8 mouse cellular contexts compared by ENCODE assay signal in genomic region chr6:54811546-54812250, GRCm38 (mm10). TPM values are rescaled to one million over a fixed set of nuclear protein-coding genes. Genes with fewer than 3 reads are reported as not detected.
DNase-seq lines count a peak whose midpoint lies in the region; ATAC-seq and TF ChIP-seq lines count a peak whose summit lies in the region.
"Had no signal": no experiment of that assay in that cellular context is flagged by ENCODE, and none has a peak within 500 bp of the region (broad histone marks: within the 10 kb centered on the region; RNA-seq: fewer than 3 reads in every experiment).

No protein-coding gene starts in this region.

- no peak for TF ChIP-seq RAD21 in MEL (IDR thresholded peaks at IDR 0.05; ENCODE audit: low read depth, low read length)

- no peak overlapping the region for H3K27ac ChIP-seq in MEL (ENCODE audit: control insufficient read depth, low read depth, low read length)
- H3K27ac ChIP-seq: embryonic facial prominence, embryonic 12.5 days had no signal

- no peaks in the 10 kb centered on the region for H3K9me3 ChIP-seq in MEL (replicated peaks; ENCODE audit: insufficient read depth, low read length)
- H3K9me3 ChIP-seq: embryonic facial prominence, embryonic 12.5 days had no signal

- peak overlapping the region; percentile 21 for H3K9ac ChIP-seq in MEL (ENCODE audit: control insufficient read depth, low read depth, low read length, poor library complexity, severe bottlenecking)
- H3K9ac ChIP-seq: embryonic facial prominence, embryonic 12.5 days had no signal

- no peaks in the 10 kb centered on the region for H3K27me3 ChIP-seq in MEL (ENCODE audit: control insufficient read depth in 1 of 2, insufficient read depth in 2 of 2, low read length in 2 of 2)
- H3K27me3 ChIP-seq: embryonic facial prominence, embryonic 12.5 days had no signal

- intact Hi-C loops in heart, postnatal 10 days (cut with DNase I) = loop anchor here (5.0 to 10.0 kb wide), 2 partner anchors 101 to 217 kb away; partner anchors contain the start of genes Fkbp14 and Plekha8

- peaks cover 0 to 20% of the 10 kb centered on the region in 2 experiments; a peak in 2 of 4 replicates for H3K36me3 ChIP-seq in MEL (ENCODE audit: control insufficient read depth in 1 of 2, insufficient read depth in 2 of 2, low read length in 2 of 2)
- H3K36me3 ChIP-seq: embryonic facial prominence, embryonic 12.5 days had no signal

- no peak for TF ChIP-seq POLR2A in MEL (IDR thresholded peaks at IDR 0.05; ENCODE audit: control insufficient read depth in 1 of 2, insufficient read depth in 1 of 2, low read depth in 1 of 2, low read length in 2 of 2, poor library complexity in 1 of 2)

- peaks cover 3 to 27% of the 10 kb centered on the region in 2 experiments for H3K4me1 ChIP-seq in MEL (ENCODE audit: control insufficient read depth in 1 of 2, insufficient read depth in 2 of 2, low read length in 2 of 2)
- H3K4me1 ChIP-seq: embryonic facial prominence, embryonic 12.5 days had no signal

- H3K4me3 ChIP-seq in MEL (ENCODE audit: control insufficient read depth in 1 of 2, insufficient read depth in 1 of 2, low read depth in 2 of 2, low read length in 2 of 2) = peak overlapping the region; percentile 8 to 37; a peak in 2 of 4 replicates
- H3K4me3 ChIP-seq: embryonic facial prominence, embryonic 12.5 days had no signal

- no peaks in the 10 kb centered on the region; the same call in 1 of the 2 replicates for H3K79me2 ChIP-seq in MEL (ENCODE audit: control insufficient read depth, insufficient read depth, low read length, poor library complexity)

- ATAC-seq in megakaryocyte progenitor cell, adult 5-6 weeks (replicated peaks; ENCODE audit: poor library complexity) = peak; percentile 41

- TF ChIP-seq CTCF in MEL (IDR thresholded peaks at IDR 0.05 in 2 of 3, conservative IDR thresholded peaks at IDR 0.05 in 1 of 3; ENCODE audit: control insufficient read depth in 1 of 3, insufficient read depth in 1 of 3, low read depth in 2 of 3, low read length in 3 of 3, poor library complexity in 1 of 3, severe bottlenecking in 1 of 3) = no peak

- DNase-seq in 416B (ENCODE audit: low read depth) (peak; percentile 62), MEL (ENCODE audit: low read depth, low spot score) (peak; percentile 67)
- DNase-seq in cerebellum, postnatal 36 days = peak; percentile 51 to 61
- peak; percentile 57 to 71 for DNase-seq in heart, postnatal 10 days
- DNase-seq in left cerebral cortex, adult 11 months (ENCODE audit: low spot score) = peak; percentile 47
- DNase-seq in T-cell, adult 2 months (ENCODE audit: low spot score) = no peak

- TF ChIP-seq EP300 in MEL (IDR thresholded peaks at IDR 0.05; ENCODE audit: low read depth in 1 of 2, low read length in 2 of 2) = peak in 1 of 2 experiments; percentile 8; a peak in 2 of 4 replicates

TF ChIP-seq in MEL, 35 proteins besides CTCF, POLR2A, EP300 and RAD21:
- TF ChIP-seq RCOR1 (IDR thresholded peaks at IDR 0.05; ENCODE audit: low read depth, low read length) (peak; percentile 18; the same call in 1 of the 2 replicates), KAT2A (conservative IDR thresholded peaks at IDR 0.05; ENCODE audit: low read depth, low read length) (no peak), MAFK (IDR thresholded peaks at IDR 0.05; ENCODE audit: borderline replicate concordance, low read depth, low read length) (no peak), ZC3H11A (IDR thresholded peaks at IDR 0.05; ENCODE audit: low read depth, low read length) (no peak), MEF2A (IDR thresholded peaks at IDR 0.05; ENCODE audit: extremely low read depth, insufficient replicate concordance, low read depth, low read length, poor library complexity, severe bottlenecking) (no peak), ZNF384 (IDR thresholded peaks at IDR 0.05; ENCODE audit: low read depth, low read length) (no peak), UBTF (IDR thresholded peaks at IDR 0.05; ENCODE audit: borderline replicate concordance, insufficient read depth, low read depth, low read length) (no peak), GATA1 (IDR thresholded peaks at IDR 0.05; ENCODE audit: low read depth, low read length) (peak; percentile 32; the same call in 1 of the 2 replicates), BHLHE40 (IDR thresholded peaks at IDR 0.05; ENCODE audit: borderline replicate concordance, low read depth, low read length) (0 out of 2 replicates have a peak, but pooled peaks have one; percentile 9), USF2 (IDR thresholded peaks at IDR 0.05; ENCODE audit: borderline replicate concordance in 1 of 2, insufficient read depth in 1 of 2, low read depth in 1 of 2, low read length in 2 of 2) (no peak), ZMIZ1 (IDR thresholded peaks at IDR 0.05; ENCODE audit: low read depth, low read length) (no peak), TBP (IDR thresholded peaks at IDR 0.05; ENCODE audit: low read depth, low read length) (0 out of 2 replicates have a peak, but pooled peaks have one; percentile 18), TCF12 (IDR thresholded peaks at IDR 0.05; ENCODE audit: low read depth, low read length) (0 out of 2 replicates have a peak, but pooled peaks have one; percentile 7), ETS1 (IDR thresholded peaks at IDR 0.05; ENCODE audit: low read depth, low read length) (peak; percentile 70), MAX (IDR thresholded peaks at IDR 0.05; ENCODE audit: low read length) (no peak), MXI1 (IDR thresholded peaks at IDR 0.05; ENCODE audit: low read depth, low read length) (no peak), CHD2 (IDR thresholded peaks at IDR 0.05; ENCODE audit: low read length) (no peak)

RNA-seq across cellular contexts. Expression of gene Znrf2, which starts 5.0 kb away (rescaled TPM):
- total RNA-seq in MEL (2012; rRNA removed) = 21.3 and 24.2 TPM in 2 replicates
- polyA plus RNA-seq in MEL (2012; ENCODE audit: insufficient read depth in 1 of 2, insufficient read length in 2 of 2, low read depth in 1 of 2, low replicate concordance in 2 of 2, missing spikeins in 1 of 2) = 10 to 100 TPM in 1 of 2 experiments, not detected in 1; 16.1 TPM
- total RNA-seq in heart, postnatal 10 days (2021) = 10 to 100 TPM; 24.0 to 27.6 TPM
- total RNA-seq in megakaryocyte progenitor cell, adult 5-6 weeks (2015) = 71.1 and 75.3 TPM in 2 replicates
- total RNA-seq in megakaryocyte progenitor cell, adult 5-6 weeks (2017) = 61.4 and 66.6 TPM in 2 replicates
